Mouse (Mus musculus): ENCODE measurements around the gene Btnl4. TPM values are rescaled to one million over a fixed set of nuclear protein-coding genes. Genes with fewer than 3 reads are reported as not detected.

The Btnl4 gene
- not detected in 2 replicates for polyA plus RNA-seq (2015; fragmentation: Nextera tagmentation; extraction: Ambion mirVana)

GRCm38 (mm10) chr17:34477238-34478013 is at the start of gene Btnl4:
Gene Btnl4, minus strand, starts transcription at chr17:34477318.

GRCm38 (mm10) chr17:34517252-34517651 is 40.1 kb upstream of the Btnl4 start, which contains the start of gene Btnl6:
Gene Btnl6, minus strand, starts transcription at chr17:34517352.

Other genes starting within 250 kb of the Btnl4 start
- gene H2-Ob, start 238.4 kb downstream of the Btnl4 start, polyA plus RNA-seq (2015; fragmentation: Nextera tagmentation; extraction: Ambion mirVana): 0.06 and 0.19 TPM in 2 replicates
- 4.1 and 6.2 TPM in 2 replicates for gene H2-Ab1, start 219.6 kb downstream of the Btnl4 start, polyA plus RNA-seq (2015; fragmentation: Nextera tagmentation; extraction: Ambion mirVana)
- gene H2-Aa, start 189.5 kb downstream of the Btnl4 start, polyA plus RNA-seq (2015; fragmentation: Nextera tagmentation; extraction: Ambion mirVana): 3.9 and 5.0 TPM in 2 replicates
- gene H2-Eb1, start 171.5 kb downstream of the Btnl4 start, polyA plus RNA-seq (2015; fragmentation: Nextera tagmentation; extraction: Ambion mirVana): 3.6 and 4.8 TPM in 2 replicates
- not detected in 2 replicates for gene H2-Eb2, start 151.7 kb downstream of the Btnl4 start, polyA plus RNA-seq (2015; fragmentation: Nextera tagmentation; extraction: Ambion mirVana)
- gene Btnl2, start 122.5 kb downstream of the Btnl4 start, polyA plus RNA-seq (2015; fragmentation: Nextera tagmentation; extraction: Ambion mirVana): 0.18 and 0.24 TPM in 2 replicates
- not detected in 2 replicates for gene Btnl1, start 100.2 kb downstream of the Btnl4 start, polyA plus RNA-seq (2015; fragmentation: Nextera tagmentation; extraction: Ambion mirVana)
- gene BC051142, start 78.5 kb downstream of the Btnl4 start, polyA plus RNA-seq (2015; fragmentation: Nextera tagmentation; extraction: Ambion mirVana): 0.51 and 0.82 TPM in 2 replicates
- gene Btnl6, start 40.0 kb upstream of the Btnl4 start, polyA plus RNA-seq (2015; fragmentation: Nextera tagmentation; extraction: Ambion mirVana): not detected in 2 replicates
- gene Notch4, start 87.0 kb upstream of the Btnl4 start, polyA plus RNA-seq (2015; fragmentation: Nextera tagmentation; extraction: Ambion mirVana): 3.6 and 4.2 TPM in 2 replicates
- 8.5 and 8.6 TPM in 2 replicates for gene Gpsm3, start 112.5 kb upstream of the Btnl4 start, polyA plus RNA-seq (2015; fragmentation: Nextera tagmentation; extraction: Ambion mirVana)
- gene Pbx2, start 113.9 kb upstream of the Btnl4 start, polyA plus RNA-seq (2015; fragmentation: Nextera tagmentation; extraction: Ambion mirVana): 5.9 and 6.4 TPM in 2 replicates
- 1.1 and 1.2 TPM in 2 replicates for gene Ager, start 120.5 kb upstream of the Btnl4 start, polyA plus RNA-seq (2015; fragmentation: Nextera tagmentation; extraction: Ambion mirVana)
- gene Rnf5, start 126.4 kb upstream of the Btnl4 start, polyA plus RNA-seq (2015; fragmentation: Nextera tagmentation; extraction: Ambion mirVana): 41.4 and 51.6 TPM in 2 replicates
- gene Agpat1, start 126.9 kb upstream of the Btnl4 start, polyA plus RNA-seq (2015; fragmentation: Nextera tagmentation; extraction: Ambion mirVana): 27.7 and 30.6 TPM in 2 replicates
- gene Egfl8, start 138.7 kb upstream of the Btnl4 start, polyA plus RNA-seq (2015; fragmentation: Nextera tagmentation; extraction: Ambion mirVana): 16.9 and 21.7 TPM in 2 replicates
- 24.2 and 24.7 TPM in 2 replicates for gene Ppt2, start 151.2 kb upstream of the Btnl4 start, polyA plus RNA-seq (2015; fragmentation: Nextera tagmentation; extraction: Ambion mirVana)
- gene Prrt1, start 152.2 kb upstream of the Btnl4 start, polyA plus RNA-seq (2015; fragmentation: Nextera tagmentation; extraction: Ambion mirVana): 0.08 and 0.19 TPM in 2 replicates
- gene Fkbpl, start 167.4 kb upstream of the Btnl4 start, polyA plus RNA-seq (2015; fragmentation: Nextera tagmentation; extraction: Ambion mirVana): 10.5 and 13.4 TPM in 2 replicates
- gene Atf6b, start 169.8 kb upstream of the Btnl4 start, polyA plus RNA-seq (2015; fragmentation: Nextera tagmentation; extraction: Ambion mirVana): 16.5 and 20.5 TPM in 2 replicates
- 15.2 and 16.9 TPM in 2 replicates for gene Tnxb, start 193.2 kb upstream of the Btnl4 start, polyA plus RNA-seq (2015; fragmentation: Nextera tagmentation; extraction: Ambion mirVana)

Data from skeletal muscle tissue, postnatal 0 days (tissue).